Mouse (Mus musculus) midbrain, embryonic 14.5 days (tissue): Measurements from ENCODE around the gene Cdk14. TPM values are rescaled to one million over a fixed set of nuclear protein-coding genes. Genes with fewer than 3 reads are reported as not detected.

ENCODE experiments used
- ATAC-seq: fragments of 200-750 bp; cut with Nextera tagmentation; 2 replicates; pipeline ENCODE4 v1.8.0; 2017; ENCODE audit warnings: moderate number of reproducible peaks, moderate library complexity; ENCODE audit not compliant: low FRiP score, low TSS enrichment
- DNase-seq: peaks from one replicate; pipeline ENCODE4 v3.0.0-alpha.2; 2015
- H3K27ac ChIP-seq: fragments of 300-500 bp; sonication (generic); replicated peaks from 2 replicates; pipeline ENCODE4 v1.5.1; 2014; ENCODE audit warnings: mild to moderate bottlenecking, low read depth, low read length, moderate library complexity
- H3K27me3 ChIP-seq: fragments of 300-500 bp; sonication (generic); 2 replicates; pipeline ENCODE4 v1.6.1; 2014; ENCODE audit warnings: low read length, control low read depth, mixed read lengths; ENCODE audit not compliant: control insufficient read depth, insufficient read depth
- H3K36me3 ChIP-seq: fragments of 300-500 bp; sonication (generic); 2 replicates; pipeline ENCODE4 v1.6.1; 2014; ENCODE audit warnings: low read length, control low read depth; ENCODE audit not compliant: control insufficient read depth, insufficient read depth
- H3K4me1 ChIP-seq: fragments of 300-500 bp; sonication (generic); 2 replicates; pipeline ENCODE4 v1.6.1; 2014; ENCODE audit warnings: mild to moderate bottlenecking, antibody characterized with exemption, low read length, control low read depth; ENCODE audit not compliant: control insufficient read depth, insufficient read depth
- H3K4me2 ChIP-seq: fragments of 300-500 bp; sonication (generic); 2 replicates; pipeline ENCODE4 v1.6.1; 2014; ENCODE audit warnings: mild to moderate bottlenecking, low read length, moderate library complexity
- H3K4me3 ChIP-seq: fragments of 300-500 bp; sonication (generic); replicated peaks from 2 replicates; pipeline ENCODE4 v1.5.1; 2014; ENCODE audit warnings: low read depth, low read length
- H3K9ac ChIP-seq: fragments of 300-500 bp; sonication (generic); replicated peaks from 2 replicates; pipeline ENCODE4 v1.6.1; 2014; ENCODE audit warnings: mild to moderate bottlenecking, low read length, moderate library complexity
- H3K9me3 ChIP-seq: fragments of 300-500 bp; sonication (generic); 2 replicates; pipeline ENCODE4 v1.6.1; 2016; ENCODE audit warnings: low read length, control low read depth, mixed read lengths; ENCODE audit not compliant: control insufficient read depth
- WGBS: fragments of 180-500 bp; shearing (Covaris S2); extraction: QIAGEN DNeasy Blood & Tissue Kit; methylation state at CpG from one replicate; pipeline ENCODE4 v1.1.7; 2014; 5-methylcytosine and 5-hydroxymethylcytosine counted together
- polyA plus RNA-seq: library from polyadenylated mRNA; unstranded; fragments of >200 nt; fragmentation: Nextera tagmentation; extraction: Ambion mirVana; gene quantifications from 2 replicates; pipeline ENCODE4 v1.2.1, GENCODE M21; 2014

Cdk14 gene
- polyA plus RNA-seq, 1 experiment from 2014 or later: 54.0 TPM

DNA sequence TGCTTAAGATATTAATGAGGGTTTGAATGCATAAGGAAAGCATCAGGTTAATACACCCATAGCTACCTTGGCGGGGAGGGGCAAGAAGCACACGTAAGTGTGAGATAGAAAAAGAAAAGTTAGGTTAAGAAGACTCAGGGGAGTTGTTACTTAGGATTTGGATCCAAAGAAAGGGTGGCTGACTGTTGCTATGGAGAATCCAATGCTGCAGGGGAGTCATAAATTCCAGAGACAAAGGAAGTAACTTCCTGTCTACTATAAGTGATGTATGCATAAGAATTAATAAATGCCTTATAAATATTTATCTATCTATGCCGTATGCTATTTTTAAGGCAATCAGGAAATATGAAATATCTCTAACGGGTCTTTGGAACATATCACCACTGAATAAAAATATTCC, 527.4 kb downstream of the Cdk14 start:
- no peak overlapping the region for H3K4me3 ChIP-seq
- peak; percentile 39 for DNase-seq
- no peaks in the 10 kb centered on the region for H3K36me3 ChIP-seq
- no peaks in the 10 kb centered on the region for H3K27me3 ChIP-seq
- peak overlapping the region; percentile 15; the same call in 1 of the 2 replicates for H3K4me2 ChIP-seq
- H3K4me1 ChIP-seq: peaks cover 22% of the 10 kb centered on the region
- no peaks in the 10 kb centered on the region for H3K9me3 ChIP-seq
- WGBS: 58% methylated on average over 4 of the region's 4 CpGs
- H3K27ac ChIP-seq: peak overlapping the region; percentile 85
- ATAC-seq: no peak
- H3K9ac ChIP-seq: no peak overlapping the region

DNA sequence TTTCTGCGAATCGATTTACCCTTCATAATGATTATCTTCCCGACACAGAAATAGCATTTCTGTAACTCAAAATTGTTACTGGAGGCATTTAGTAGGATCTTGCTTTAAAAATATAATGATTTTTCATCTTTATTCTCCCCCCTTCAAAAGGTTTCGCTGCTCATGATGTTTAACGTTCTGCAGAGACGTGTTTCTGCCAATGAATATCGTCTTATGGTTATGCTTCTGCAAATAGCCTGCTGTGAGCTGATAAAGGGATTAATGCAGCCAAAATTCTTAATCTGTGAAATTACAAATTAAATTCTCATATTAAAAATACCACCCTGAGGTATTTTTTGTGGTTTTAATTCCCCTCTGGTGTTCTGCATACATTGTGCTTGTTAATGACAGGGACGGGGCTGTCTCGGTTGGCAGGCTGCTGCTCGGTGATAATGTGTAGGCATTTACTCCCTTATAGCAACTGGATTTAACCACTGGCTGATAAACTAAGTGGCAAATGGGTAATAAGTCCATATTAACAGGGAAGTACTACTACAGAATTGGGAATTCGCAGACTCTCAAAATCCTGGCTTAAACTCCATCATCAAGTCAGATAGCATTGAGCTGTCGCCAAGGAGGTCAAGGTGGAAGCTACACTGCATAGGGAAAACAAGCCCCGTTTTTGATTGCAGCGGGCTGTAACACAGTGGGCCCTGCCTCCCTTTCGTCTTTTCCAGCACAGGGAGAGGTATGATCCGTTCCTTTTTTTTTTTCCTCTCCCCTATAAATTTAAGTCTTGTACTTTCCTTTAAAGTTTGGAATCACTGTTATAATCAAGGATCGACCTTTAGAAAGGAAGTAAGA, 528.0 kb downstream of the Cdk14 start:
- Histone ChIP-seq H3K9ac (no peak overlapping the region), H3K4me2 (peak overlapping the region; percentile 6; the same call in 1 of the 2 replicates), H3K36me3 (no peaks in the 10 kb centered on the region), H3K4me3 (no peak overlapping the region), H3K27me3 (no peaks in the 10 kb centered on the region), H3K4me1 (peaks cover 22% of the 10 kb centered on the region), H3K27ac (peak overlapping the region; percentile 85), H3K9me3 (no peaks in the 10 kb centered on the region)
- ATAC-seq (peak; percentile 85), DNase-seq (peak; percentile 77)
- WGBS: 45% methylated on average over 17 of the region's 17 CpGs

DNA sequence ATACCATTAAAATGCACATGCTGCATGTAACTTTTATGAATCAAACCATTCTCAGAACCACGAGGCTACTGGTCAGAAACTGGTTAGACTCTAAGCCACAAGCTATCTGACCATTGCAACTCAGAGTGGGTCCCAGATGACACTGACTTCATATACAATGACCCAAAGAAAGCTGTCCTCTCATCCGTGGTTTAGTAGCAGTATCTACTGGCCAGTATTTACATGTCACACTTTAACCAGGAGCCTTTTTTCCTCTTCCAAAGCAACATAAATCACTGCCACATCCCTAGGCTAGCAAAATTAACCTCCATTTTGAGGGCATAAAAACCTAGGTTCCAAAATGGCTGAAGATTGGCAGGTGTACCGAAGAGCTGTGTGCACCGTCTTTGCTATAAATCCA, 533.0 kb downstream of the Cdk14 start:
- no peak overlapping the region for H3K9ac ChIP-seq
- H3K4me1 ChIP-seq: peaks cover 9% of the 10 kb centered on the region
- H3K9me3 ChIP-seq: no peaks in the 10 kb centered on the region
- no peak overlapping the region for H3K27ac ChIP-seq
- WGBS: 86% methylated on average over 4 of the region's 4 CpGs
- no peaks in the 10 kb centered on the region for H3K27me3 ChIP-seq
- no peak overlapping the region for H3K4me2 ChIP-seq
- ATAC-seq (no peak), DNase-seq (no peak)
- no peak overlapping the region for H3K4me3 ChIP-seq
- no peaks in the 10 kb centered on the region for H3K36me3 ChIP-seq

DNA sequence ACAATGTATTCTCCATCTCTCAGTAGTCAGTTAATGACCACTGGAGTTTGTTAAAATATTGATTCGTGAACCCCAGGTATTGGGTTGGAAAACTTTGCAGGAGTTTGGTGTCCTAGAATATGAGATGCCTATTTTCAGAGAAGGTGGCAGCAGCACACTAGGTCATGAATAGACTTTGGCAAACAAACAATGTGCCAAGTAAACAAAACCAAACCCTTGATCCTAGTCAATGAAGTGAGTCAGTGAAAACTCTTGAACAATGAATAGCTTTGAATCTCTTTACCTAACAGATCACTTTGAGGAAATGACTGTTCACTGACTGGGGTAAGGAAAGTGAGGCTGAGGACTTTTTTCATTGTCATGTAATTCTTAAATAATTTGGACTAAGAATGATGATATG, 537.3 kb downstream of the Cdk14 start:
- no peak overlapping the region for H3K4me3 ChIP-seq
- DNase-seq: no peak

DNA sequence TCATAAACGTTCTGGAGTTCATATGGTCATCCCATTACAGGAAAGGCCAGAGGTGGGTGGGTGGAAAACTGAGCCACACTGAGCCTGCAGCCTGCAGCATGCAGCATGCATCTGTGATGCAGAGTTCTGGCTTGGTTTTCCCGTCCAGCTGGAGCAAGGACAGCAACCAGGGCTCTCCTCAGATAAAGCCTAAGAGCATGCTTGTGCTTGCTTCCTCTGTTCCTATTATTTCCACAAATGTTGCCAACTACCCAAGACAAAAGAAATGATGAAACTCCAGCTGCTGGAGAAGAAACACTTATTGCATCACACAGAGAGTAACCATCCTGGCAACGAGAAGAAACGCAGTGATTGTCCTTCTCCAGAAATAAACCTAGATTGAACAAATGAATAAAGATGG, 539.8 kb downstream of the Cdk14 start:
- DNase-seq (no peak), ATAC-seq (no peak)
- 58% methylated on average over 4 of the region's 4 CpGs for WGBS
- Histone ChIP-seq H3K27ac (0 out of 2 replicates have a peak overlapping the region, but pooled peaks have one; percentile 26), H3K9me3 (no peaks in the 10 kb centered on the region), H3K4me3 (no peak overlapping the region), H3K4me2 (no peak overlapping the region), H3K36me3 (no peaks in the 10 kb centered on the region), H3K4me1 (peaks cover 36% of the 10 kb centered on the region), H3K9ac (no peak overlapping the region), H3K27me3 (no peaks in the 10 kb centered on the region)

More for the DNA sequence above, 537.3 kb downstream of the Cdk14 start:
- Histone ChIP-seq H3K4me1 (peaks cover 14% of the 10 kb centered on the region), H3K9ac (no peak overlapping the region), H3K36me3 (no peaks in the 10 kb centered on the region), H3K27ac (no peak overlapping the region), H3K27me3 (no peaks in the 10 kb centered on the region), H3K4me2 (no peak overlapping the region), H3K9me3 (no peaks in the 10 kb centered on the region)
- WGBS: 98% methylated on average over 1 of the region's 1 CpGs
- ATAC-seq: no peak

DNA sequence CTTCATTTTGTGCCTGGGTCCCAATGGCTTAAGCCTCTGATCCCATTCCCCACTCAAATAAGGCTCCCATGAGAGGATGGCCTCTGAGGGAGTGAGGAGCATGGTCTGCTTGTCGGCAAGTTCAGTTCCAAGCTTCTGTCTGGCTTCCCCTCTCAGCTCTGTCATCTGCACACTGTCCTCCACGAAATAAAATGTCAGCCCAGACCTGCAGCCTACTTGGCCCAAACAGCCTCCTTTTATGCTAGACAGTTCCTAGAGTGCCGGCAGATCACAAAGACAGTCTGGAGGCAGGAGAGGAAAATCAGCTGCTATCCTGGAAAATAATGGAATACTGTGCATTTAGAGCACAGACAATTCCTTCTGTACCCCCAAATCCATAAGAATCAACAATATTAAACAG, 541.2 kb downstream of the Cdk14 start:
- no peaks in the 10 kb centered on the region for H3K27me3 ChIP-seq
- H3K4me1 ChIP-seq: peaks cover 36% of the 10 kb centered on the region
- ATAC-seq (no peak), DNase-seq (peak; percentile 15)
- H3K4me3 ChIP-seq: no peak overlapping the region
- no peak overlapping the region for H3K4me2 ChIP-seq
- no peaks in the 10 kb centered on the region for H3K36me3 ChIP-seq
- H3K27ac ChIP-seq: peak overlapping the region; percentile 56
- H3K9me3 ChIP-seq: no peaks in the 10 kb centered on the region
- no peak overlapping the region for H3K9ac ChIP-seq
- WGBS: 30% methylated on average over 3 of the region's 3 CpGs

DNA sequence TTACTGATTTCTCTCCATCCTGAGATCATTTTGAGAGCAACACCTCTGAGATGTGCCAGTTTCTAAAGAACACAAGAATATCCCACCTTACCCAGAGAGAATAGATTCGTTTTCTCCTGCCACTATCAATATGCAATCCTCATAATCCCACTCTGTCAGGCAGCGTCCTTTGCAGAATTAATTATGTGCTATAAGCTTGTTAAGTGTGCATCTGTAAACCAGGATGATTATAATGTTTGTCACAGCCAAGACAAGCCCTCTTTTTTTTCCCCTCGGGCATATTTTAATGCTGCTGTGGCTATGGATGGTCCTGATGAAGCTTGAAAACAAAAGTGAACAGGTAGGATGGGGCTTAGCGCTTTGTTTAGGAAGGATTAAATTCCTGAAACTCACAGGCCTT, 542.5 kb downstream of the Cdk14 start:
- peak overlapping the region; percentile 89 for H3K27ac ChIP-seq
- WGBS: 13% methylated on average over 4 of the region's 4 CpGs
- H3K9me3 ChIP-seq: no peaks in the 10 kb centered on the region

DNA sequence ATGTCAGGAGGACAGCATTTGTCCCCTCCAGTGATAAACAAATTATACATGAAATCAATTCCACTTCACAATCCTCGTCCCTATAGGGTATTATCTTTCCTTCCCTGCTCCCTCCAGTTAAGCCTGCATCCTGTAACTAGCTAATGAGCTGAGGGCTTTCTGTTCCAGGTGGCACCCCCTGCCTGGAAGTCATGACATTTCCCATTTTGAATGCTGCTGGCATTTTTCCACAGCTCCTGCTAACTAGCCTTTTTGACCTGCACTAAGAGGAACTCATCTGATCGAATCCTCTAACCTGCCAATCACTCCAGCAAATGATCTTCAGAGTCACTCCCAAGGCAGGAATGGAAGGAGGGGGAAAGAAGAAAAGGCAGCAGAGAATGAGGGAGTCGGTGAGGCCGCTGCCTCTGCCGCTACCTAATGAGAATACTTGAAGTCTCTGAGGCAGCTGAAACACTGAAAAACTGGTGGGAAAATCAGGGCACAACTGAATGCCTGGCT, 542.9 kb downstream of the Cdk14 start:
- Histone ChIP-seq H3K27ac (peak overlapping the region; percentile 89), H3K36me3 (no peaks in the 10 kb centered on the region), H3K4me1 (peaks cover 36% of the 10 kb centered on the region), H3K9ac (no peak overlapping the region; the same call in 1 of the 2 replicates), H3K4me2 (peak overlapping the region; percentile 37), H3K27me3 (no peaks in the 10 kb centered on the region), H3K4me3 (no peak overlapping the region), H3K9me3 (no peaks in the 10 kb centered on the region)
- ATAC-seq: peak; percentile 88
- peak; percentile 91 for DNase-seq
- 0% methylated on average over 5 of the region's 5 CpGs for WGBS

More for the DNA sequence above, 542.5 kb downstream of the Cdk14 start:
- no peak overlapping the region for H3K4me3 ChIP-seq
- H3K9ac ChIP-seq: no peak overlapping the region; the same call in 1 of the 2 replicates
- DNase-seq (peak; percentile 79), ATAC-seq (peak; percentile 72)
- no peaks in the 10 kb centered on the region for H3K27me3 ChIP-seq
- H3K4me1 ChIP-seq: peaks cover 36% of the 10 kb centered on the region
- H3K36me3 ChIP-seq: no peaks in the 10 kb centered on the region
- H3K4me2 ChIP-seq: peak overlapping the region; percentile 37
